Mouse (Mus musculus) monocyte, adult 2 months (primary cell): ENCODE results near the gene Zbtb16.

ENCODE experiments used
- DNase-seq, 2 experiments: peaks; one replicate each; pipeline ENCODE4 v3.0.0; 2022; ENCODE audit warnings: low spot score in 2 of 2, low read depth in 1 of 2

The Zbtb16 gene

DNA sequence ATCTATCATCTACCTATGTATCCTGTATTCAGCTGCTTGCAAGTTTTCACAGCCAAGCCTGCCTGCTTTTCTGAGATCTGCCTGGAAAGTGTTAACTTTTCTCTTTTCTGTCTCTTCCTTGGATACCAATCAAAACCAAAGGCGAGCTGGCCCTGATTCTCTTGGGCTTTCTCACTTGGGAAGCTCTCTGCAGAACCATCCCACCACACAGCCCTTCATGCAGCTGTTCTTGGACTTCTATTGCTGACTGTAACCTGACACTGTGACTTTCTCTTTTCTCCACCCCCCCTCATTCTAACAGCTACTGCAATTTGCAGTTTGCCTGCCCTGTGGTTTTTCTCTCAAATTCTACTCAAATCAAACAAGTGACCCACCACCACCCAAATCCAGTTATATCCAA, 225.0 kb downstream of the Zbtb16 start:
- no peak for DNase-seq

DNA sequence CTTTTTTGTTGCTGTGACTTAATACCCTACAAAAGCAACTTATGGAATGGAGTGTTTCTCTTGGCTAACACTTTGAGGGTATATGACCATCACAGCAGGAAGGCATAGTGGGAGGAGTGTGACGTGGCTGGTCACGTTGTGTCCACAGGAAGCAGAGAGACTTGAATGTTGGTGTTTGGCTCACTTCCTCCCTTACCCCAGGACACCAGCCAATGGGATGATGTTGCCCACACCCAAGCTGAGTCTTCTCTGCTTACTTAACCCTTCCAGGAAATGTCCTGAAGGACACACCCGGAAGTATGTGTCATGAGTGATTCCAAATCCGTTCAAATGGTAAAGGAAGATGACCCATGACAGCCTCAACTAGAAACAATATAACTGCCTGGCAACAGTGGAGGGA, 226.3 kb downstream of the Zbtb16 start:
- DNase-seq = peak in 1 of 2 experiments; percentile 22

DNA sequence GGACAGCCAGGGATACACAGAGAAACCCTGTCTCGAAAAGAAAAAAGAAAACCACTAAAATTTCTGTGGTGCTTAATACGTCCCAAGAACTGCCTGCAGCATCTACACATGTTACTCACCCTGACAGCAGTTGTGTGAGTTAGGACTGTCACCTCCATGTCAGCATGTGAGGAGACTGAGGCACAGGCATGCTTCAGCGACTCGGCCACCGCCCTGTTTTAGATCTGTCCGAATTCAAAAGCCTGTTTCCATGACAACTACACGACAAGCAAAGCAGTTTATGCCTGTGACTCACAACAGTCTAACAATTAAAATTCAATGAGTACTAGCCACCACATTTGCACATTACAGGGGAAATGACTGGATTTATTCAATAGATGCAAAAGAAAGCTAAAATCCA, 228.6 kb downstream of the Zbtb16 start:
- no peak for DNase-seq

DNA sequence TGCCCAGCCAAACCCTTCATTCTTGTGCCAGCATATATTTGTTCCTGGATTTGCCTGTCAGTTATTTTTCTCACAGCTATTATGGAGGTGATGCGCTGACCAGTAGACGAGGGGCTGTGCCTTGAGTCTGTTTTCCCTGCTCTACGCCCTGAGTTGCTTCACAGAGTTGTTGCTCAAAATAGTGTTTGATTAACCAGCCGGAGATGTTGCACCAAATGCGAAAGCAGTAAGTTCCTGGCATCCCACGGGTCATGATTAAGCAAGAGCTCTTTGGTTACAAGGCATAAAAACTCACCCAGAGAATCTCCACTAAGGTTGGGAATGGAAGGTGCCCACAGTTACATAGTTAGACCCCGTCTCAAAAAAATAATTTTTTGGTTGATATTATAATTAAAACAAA, 229.9 kb downstream of the Zbtb16 start:
- DNase-seq = peak in 1 of 2 experiments; percentile 26

DNA sequence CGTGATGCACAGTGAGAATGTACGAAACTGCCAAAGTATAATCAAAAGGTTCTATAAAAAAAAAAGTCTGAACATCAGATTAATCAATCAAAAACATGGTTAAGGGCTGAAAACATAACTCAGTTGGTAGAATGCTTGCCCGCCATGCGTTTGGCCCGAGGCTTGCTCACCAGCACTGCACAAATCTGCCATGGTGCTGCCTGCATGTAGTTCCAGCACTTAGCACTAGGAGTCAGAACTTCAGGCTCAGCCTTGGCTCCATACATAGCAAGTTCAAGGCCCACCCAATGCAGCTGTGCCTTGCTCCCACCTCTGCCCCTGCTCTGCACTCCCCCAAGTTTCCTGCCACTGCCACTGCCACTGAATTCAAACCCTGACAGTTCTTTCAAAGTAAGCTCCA, 230.3 kb downstream of the Zbtb16 start:
- no peak for DNase-seq

DNA sequence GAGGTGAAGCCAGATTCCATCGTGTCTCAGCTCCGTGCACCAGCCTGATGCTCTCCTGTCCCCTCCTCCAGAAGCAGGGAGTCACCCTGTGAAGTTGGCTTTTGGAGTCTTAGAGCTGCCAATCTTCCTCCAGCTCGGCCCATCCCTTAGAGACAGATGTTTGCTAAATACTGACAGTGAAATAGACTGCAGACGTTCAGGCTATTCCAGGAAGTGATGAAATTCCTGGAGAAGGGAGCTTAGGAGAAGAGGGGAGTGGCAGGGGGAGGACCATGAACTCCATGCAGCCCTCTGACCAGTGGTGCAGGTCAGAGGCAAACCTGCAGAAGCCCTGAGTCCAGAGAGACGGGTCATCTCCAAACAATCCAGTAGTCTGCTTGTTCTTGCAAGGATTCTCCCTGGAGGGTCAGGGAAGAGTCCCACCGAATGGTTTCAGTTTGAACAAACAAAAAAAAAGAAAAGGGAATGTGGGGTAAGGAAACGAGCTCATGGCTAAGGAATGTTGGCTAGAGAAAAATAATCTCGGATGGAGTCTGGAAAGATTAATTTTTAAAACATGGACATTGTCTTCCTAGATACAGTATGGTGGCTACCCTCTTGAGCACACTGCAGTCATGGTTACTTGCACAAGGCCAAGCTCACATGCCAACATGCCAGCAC, 231.0 kb downstream of the Zbtb16 start, which contains the start of gene Nnmt:
Gene Nnmt (minus strand): TSS at position 215 of the 660 bp plus-strand sequence.
- DNase-seq = no peak
